Mouse (Mus musculus) naive thymus-derived CD4-positive, alpha-beta T cell, adult 2 months (primary cell): ENCODE measurements around the gene Tmem206.

Experiments used
- DNase-seq: peaks from one replicate; pipeline ENCODE4 v3.0.0-alpha.2; 2011; ENCODE audit warnings: low read depth

Tmem206 gene

DNA sequence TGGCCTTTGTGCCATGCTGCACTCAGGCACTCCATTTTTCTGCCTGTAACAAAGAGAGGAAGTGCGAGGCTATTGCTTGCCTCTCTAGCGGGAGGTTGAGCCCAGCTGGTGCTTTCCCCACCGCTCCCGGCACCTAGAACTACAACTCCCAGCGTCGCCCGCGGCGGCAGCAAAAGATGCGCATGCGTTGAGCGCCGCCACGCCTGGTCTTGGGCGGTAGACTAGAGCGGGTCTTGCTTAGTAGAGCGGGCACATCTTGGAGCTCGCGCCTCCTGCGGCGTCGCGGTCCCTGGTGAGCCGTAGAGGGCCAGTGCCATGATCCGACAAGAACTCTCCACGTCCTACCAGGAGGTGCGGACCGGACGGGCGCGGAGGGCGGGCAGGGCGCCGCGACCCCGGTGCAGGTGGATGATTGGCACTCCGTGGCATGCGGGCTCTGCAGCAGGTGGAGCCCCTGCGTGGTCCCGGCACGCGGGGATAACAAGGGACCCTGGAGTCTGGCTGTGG is at the start of gene Tmem206:
TSS of gene Tmem206 (plus strand) at position 187 of the 507 bp plus-strand sequence.
- peak; percentile 99 for DNase-seq

DNA sequence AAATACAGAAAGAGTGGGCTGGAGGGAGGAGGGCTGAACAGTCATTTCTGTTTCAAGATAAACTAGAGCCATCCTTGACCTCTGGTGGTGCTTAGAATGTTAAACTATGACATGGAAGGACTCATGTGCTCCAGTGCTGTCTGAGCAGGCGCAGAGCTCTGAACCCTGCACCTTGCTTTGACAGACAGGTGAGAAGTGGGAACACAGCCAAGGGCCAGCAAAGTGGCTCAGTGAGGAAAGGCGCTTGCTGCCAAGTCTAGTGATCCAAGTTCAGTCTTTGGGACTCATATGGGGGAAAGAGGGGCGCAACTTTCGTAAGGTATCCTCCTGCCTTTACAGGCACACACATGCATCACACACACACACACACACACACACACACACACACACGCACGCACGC is 49.5 kb upstream of the Tmem206 start:
- DNase-seq, result no peak

DNA sequence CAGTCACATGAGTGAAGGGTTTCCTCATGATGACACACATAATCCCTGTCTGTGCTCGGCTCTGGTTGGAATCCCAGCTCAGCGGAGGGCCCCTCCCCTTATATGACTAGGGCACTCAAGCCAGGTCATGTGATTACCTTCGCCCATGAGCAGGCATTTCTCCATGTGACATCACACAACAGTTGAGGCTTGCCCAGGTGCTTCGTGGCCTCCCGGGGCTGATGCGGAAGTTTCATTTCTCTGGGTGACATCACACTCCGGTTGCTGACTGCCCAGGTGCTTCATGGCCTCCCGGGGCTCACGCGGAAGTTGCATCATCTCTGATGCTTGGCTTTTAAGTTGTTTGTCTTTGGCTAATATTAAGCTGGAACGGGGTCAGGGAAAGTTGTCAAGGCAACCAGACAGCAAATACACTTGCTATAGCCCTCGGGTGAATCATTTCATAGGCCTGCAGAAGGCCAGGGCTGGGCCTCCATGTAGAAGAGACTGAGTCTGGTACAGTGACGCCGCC is 48.1 kb upstream of the Tmem206 start:
- DNase-seq, result no peak

DNA sequence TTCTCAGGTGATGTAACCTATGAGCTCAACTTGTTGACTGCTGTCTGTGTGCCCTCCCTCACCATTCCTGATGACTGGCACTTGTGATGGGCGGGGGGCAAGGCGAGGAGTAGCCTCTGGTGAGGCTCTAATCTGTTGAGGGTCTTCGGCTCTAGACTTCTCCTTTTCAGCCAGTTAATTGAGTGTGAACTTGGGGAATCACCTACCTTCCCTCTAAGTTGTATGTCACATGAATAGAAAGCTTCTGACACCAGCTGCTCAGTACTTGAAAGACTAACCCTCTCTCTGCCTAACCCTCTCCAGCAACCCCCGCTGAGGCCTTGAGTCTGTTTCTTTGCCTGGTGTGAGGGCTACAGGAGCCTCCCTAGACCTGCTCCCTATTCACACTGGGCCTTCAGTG is 47.4 kb upstream of the Tmem206 start:
- no peak for DNase-seq

DNA sequence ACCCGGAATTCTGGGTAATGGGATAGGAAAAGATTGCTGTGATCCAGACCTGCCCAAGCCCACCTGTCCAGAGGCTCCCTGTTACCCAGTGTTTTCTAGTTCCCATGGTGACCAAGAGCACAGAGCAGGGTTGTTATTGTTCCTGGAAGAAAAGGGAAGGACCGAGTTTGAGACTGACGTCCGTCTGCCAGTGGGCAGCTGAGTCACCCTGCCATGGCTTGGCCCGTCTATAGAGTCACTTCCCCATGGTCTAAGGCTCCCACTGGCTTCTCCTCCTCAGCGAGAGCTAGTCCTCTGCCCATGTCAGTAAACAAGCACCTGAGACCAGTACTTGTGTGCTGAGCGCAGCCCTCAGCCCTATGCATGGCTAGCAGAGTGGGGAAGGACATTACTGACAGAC is 44.5 kb upstream of the Tmem206 start:
- DNase-seq, result no peak

DNA sequence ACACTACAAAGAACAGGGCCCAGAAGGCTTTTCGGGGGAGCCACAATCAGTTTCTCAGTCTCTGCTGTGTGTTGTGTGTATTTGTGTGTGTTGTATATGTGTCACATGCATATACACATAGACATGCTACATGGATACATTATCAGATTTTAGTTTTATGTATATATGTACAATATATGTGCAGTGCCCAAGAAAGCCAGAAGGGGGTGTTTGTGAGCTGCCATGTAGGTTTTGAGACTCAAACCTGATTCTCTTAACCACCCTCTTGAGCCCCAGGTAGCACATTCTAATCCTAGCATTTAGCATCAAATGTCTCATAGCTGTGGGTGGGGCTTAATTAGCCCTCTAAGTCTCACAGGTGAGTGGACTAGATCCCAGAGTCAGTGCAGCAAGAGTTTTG is 43.4 kb upstream of the Tmem206 start:
- DNase-seq, result no peak

DNA sequence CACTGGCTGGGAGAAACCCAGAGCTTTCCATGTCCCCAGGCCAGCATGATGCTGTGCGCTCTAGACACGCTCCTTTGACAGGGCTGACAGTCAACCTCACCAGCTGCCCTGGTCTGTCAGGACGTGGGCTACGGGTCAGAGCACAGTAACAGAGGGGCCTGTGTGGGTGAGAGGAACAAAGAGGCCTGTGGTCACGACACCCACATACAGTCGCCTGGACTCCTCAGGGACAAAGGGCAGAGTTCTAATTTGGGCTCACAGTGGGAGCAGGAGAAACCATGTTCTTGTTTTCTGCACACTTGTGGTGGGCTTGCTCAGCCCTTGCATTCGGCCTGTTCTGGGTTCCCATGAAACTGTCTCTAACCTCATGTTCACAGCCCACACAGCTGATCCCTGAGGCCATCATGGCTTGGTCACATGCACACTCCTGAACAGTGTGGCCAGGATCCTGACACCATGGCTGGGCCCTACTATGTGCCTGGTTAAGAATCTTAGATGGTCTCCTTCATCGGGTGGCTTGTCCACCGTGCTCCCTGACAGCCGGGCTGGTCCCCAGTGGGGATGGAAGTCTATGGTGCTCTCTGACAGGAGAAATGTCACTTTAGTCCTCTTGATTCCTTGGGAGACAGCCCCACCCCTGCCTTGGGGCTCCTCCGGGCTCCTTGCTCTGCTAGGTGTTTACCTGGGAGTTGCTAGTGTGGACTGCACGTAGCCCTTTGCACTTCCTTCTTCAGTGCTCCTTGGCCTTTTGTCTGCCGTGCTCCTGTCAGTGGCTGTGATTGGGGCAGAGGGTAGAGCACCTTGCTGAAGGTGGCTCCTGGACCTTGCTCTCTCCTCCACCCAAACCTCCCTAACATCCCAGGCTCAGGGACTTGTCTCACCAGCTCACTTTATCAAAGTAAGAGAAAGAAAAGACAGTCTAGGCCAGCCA is 42.3 kb upstream of the Tmem206 start:
- no peak for DNase-seq

DNA sequence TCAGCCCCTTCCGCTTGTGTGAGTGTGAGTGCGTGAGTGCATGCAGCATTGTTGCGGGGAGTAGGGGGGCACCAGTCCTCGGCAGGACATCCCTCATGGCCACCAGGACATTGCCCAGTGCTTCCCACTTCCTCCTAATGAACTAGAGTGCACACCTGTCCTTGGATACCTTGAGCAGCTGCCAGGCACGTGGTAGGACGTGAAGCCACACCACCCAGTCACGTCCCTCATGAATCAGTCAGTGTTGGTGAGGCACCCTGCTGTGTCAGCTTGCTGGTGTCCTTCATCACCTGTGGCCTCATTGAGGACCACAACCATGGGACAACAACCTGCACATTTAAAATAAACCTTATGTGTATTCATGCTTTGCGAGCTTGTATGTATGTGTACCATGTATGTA is 41.2 kb upstream of the Tmem206 start:
- no peak for DNase-seq

DNA sequence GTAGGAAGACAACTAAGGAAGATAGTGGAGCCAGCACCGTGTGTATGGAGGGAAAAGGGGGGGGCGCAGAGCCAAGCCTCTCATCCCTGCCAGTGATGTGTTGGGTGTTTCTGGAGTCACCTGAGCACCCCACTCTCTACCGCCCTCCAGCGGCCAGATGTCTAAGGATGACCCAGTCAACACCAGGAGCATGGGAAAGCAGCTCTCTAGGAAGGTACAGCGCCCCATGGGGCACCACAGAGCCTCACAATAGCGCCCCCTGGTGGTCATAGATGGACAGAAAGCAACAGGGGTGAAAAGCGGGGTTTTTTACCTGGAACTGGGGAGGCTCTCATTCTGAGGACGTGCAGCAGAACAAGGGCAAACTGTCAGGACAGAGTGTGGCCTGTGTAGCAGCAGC is 37.0 kb upstream of the Tmem206 start:
- peak; percentile 75 for DNase-seq

DNA sequence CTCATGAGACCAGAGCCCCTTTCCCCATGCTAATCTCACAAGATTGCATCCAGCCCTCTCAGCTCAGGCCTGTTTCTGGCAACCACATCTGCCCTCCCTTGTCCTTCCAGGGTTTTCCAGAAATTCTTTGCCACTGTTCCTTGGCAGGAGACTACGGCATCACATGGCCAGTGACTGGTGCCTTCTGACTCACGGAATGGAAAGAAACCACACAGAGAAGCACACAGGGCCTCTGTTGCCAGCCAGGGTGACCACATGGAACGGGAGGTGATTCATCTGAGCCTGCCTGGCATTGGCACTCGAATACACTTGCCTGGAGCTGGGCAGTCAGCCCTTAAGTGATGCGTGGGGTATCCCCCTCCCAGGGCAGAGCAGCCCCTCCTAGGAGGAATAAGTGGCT is 33.4 kb upstream of the Tmem206 start:
- no peak for DNase-seq

DNA sequence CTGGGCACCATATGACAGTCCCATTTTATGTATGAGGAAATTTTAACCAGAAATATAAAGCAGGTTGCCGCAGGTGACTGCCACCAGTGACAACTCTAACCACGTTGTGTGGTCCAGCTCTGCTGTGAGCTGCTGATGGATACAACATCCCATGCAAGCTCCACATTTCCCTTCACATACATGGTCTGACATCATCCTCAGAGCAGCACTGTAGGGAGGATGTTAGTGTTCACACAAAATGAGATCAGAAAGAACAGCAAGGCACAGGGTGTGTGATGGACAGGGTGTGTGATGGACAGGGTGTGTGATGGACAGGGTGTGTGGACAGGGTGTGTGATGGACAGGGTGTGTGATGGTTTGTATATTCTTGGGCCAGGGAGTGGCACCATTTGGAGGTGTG is 32.7 kb upstream of the Tmem206 start:
- no peak for DNase-seq

DNA sequence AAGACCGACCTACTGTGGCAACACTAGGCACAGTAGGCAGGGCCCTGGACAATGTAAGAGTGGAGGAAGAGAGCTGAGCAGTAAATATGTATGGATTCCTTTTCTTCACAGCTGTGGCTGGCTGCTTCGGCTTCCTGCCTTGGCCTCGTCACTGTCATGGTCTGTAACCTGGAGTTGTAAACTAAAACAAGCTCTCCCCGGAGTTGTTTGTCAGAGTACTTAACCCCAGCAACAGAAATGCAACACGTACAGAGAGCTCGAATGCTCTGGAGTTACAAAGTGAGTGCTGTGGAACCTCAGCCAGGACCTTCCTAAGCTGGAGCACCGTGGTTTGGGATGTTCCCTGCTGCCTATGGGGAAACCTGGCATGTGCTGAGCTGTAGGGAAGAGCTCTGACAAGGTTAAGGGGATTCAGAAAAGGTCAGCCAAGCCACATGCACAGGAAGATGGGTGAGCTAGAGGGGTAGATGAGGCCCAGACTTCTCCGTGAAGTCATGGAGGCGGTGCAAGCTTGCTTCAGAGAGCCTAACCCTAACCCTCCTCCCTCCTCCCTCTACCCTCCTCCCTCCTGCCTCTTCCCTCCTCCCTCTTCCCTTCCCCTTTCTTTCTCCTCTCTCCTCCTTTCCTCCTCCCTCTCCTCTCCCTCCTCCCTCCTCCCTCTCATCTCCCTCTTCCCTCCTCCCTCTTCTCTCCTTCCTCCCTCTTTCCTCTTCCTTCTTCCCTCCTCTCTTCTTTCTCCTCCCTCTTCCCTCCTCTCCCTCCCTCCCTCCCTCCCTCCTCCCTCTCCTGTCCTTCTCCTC is 31.5 kb upstream of the Tmem206 start:
- DNase-seq, result no peak

DNA sequence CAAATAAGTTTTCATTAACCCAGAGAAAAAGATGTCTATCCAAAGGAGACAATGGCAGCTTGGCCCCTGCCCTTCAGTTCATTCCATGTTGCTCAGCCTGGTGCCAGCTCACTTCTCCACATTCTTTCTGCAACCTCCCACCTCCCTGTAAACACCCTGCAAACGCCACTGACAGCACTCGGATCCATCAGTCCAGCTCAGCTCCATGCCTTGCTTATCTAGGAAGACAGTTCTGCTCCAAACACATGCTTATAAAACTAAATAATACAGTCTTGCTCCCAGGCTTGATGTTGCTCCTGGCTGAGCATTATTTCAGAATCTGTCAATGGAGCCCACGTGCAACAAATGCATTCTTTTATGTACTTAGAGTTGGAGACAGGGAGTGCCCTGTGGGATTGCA is 29.9 kb upstream of the Tmem206 start:
- DNase-seq, result no peak

DNA sequence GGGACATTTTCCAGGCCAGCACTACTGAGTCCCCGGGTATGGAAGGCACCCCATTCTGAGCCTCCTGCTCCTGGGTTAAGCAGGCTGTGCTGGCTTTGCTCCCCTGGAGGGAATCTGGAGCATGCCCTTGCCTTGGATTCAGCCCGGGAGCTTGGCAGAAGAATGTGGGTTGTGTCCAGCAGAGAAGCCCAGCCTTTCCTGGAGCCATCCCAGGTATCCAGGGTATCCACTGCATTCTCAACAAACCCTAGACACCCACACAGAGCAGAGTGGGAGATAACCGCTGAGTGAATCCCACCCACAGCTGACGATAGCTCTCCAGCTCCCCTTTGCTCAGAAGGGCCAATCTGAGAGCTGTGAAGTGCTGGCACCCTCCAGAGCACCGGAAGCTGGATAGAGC is 29.3 kb upstream of the Tmem206 start:
- DNase-seq, result no peak

DNA sequence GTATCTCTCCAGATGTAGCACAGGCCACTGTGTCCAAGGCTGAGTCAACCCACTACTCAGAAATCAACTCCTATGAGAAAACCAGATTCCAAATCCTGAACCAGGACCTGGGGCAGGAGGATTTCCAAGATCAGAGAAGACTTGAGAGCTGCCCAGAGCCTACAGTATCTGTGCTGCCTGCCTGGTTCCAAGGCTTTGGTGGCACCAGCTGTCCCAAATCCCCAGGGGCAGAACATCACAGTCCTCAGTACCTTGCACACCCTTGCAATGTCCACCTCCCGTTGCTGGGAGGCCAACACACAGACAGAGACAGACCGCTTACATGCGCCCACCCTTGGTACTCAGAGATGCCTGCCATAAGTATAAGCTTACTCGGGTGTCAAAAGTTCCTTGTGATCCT is 27.4 kb upstream of the Tmem206 start:
- DNase-seq, result no peak

DNA sequence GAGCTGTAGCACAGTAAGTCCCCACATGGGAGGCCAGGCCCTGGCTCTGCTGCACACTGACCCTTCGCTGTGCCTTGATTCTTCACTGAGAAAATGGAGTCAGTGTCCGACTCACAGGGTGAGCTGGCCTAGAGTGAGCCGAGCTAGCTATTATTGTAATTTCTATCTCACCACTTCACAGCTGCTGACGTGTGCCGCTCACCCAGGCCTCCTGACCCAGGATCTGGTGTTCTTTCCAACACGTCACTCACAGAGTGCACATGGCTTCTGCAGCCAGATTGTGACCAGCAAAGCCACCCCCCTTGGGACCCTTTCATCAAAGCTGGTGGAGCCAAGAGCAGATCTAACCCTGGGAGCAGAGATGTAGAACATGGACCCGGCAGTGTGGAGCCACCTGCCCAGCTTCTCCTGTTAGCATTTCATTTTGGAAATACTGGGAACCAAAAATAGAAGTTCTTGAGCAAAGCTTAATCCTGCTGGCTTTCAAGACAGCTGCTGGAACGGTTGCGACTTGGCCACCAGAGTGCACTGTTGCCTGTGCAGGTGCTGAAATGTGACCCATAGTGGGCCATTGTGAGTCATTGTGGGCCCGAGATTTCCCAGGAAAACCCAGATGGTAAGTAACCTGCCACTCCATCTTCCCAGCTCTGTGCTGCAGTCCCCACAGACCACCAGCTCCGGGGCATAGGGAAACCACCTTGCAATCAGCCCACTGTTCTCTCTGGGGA is 26.3 kb upstream of the Tmem206 start:
- no peak for DNase-seq

DNA sequence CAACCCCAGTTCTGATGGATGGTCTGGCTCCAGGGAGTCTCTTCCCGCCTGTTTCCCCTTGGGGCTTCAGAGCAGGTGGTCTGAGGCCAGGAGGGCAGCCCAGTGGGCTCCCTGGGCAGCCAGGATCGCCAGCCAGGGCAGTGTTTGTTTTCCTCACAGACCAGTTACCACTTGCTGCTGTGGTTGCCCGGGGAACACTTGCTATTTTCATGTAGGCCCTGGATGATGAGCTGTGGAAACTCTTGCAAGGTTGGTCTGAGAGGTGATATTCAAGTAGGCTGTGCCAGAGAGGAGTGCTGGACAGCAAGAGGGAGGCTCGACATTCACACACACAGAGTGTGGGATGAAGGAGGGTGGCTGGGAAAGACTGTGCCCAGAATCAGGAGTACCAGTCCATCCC is 23.8 kb upstream of the Tmem206 start:
- no peak for DNase-seq

DNA sequence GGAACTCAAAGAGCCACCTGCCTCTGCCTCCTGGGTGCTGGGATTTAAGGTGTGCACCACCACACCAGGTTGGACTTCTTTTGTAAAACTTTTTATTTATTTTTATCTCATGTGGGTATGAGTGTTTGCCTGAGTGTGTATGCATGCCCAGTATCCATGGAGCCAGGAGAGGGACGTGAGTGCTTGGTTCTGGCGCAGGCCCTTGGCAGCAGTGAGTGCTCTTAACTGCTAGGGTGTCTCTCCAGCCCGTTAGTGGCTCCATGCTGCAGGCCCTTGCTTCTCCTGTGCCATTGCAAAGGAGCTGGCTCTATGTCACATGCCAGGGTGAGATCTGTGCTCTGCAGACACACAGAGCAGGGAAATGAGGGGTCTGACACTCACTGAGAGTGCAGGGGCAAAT is 22.0 kb upstream of the Tmem206 start:
- DNase-seq, result no peak

DNA sequence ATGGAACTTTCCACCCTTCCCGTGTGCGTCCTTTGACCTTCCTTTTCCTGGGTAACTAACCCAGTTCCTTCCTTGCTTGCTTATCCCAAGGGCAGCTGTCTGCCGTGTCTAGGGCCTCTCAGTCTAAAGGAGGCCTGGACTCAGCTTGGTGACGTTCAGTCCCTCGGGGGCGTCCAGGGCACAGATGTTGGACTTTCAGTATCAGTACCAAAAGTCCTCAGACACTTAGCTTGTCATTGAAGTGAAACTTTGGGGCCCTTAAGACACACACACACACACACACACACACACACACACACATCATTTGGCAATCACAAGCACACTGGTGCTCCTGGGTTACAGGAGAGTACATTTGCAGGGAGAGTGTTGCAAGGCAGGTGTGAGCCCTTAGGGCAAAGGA is 21.5 kb upstream of the Tmem206 start:
- DNase-seq, result no peak

DNA sequence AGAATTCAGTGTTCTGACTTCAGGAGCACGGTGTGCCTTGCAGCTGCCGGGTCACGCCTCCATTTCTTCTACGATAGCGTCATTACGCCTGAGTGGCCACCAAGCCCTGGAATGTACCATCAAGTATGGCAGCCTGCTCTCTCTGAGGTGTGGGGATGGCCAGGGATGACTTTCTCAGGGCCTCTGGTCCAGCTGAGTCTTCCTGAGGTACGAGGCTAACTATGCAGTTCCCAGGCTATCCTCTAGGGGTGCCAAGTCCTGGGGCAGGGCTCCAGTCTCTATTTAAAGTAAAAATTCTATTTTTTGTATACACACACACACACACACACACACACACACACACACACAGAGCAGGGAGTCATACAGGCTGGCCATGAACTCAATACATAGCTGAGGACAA is 20.1 kb upstream of the Tmem206 start:
- DNase-seq, result peak; percentile 57

DNA sequence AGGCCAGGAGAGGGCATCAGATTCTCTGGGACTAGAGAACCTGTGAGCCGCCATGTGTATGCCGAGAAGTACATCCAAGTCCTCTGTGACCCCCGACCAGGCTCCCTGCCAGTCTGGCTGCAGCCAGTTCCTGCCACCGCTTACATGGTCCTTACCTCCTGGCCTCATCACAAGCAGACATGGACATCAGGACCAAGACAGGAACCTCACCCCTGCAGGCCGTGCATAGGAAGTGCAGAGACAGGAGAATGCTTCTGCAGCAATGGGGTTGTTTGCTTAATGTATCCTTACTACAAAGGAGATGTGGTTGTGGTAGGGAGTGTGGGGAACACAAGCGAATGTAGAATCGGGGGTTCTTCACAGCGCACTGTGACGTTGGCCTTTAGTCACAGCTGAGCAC is 19.4 kb upstream of the Tmem206 start:
- no peak for DNase-seq

DNA sequence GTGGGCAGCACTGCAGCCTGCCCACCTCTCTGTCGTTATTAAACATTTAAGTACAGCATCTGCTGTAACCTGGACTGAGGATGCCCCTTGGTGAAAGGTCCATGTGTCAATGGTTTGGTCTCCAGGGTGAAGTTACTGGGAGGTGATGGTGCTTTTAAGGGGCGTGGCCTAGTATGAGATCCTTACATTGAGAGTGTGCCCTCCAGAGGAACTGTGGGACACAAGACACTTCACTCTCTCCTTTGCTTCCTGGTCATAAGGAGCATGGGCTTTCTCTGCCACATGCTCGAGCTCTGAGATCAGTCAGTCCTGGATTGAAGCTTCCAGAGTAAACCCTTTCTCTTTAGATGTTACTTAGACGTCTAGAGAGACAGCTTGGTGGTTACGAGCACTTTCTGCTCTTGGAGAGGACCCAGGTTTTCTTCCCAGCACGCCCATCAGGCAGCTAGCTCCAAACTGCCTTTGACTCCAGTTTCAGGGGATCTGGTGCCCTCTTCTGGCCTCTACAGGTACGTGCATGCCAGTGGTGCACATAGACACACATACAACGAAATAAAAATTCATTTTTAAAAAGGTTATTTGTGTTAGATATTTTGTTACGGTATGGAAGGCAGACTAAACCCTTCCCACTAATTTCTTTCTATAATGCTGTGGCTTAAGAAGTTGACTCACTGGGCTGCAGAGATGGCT is 17.8 kb upstream of the Tmem206 start:
- no peak for DNase-seq
